Mouse (Mus musculus) kidney, embryonic 15.5 days (tissue): Measurements from ENCODE around the gene Tenm1. TPM values are rescaled to one million over a fixed set of nuclear protein-coding genes. Genes with fewer than 3 reads are reported as not detected.
A peak's percentile ranks its signal among the peaks of the same experiment; 100 is the strongest.

Experiments used
- ATAC-seq: fragments of 200-750 bp; cut with Nextera tagmentation; replicated peaks from 2 replicates; pipeline ENCODE4 v1.8.0; 2017; ENCODE audit warnings: moderate TSS enrichment; ENCODE audit not compliant: low FRiP score
- H3K27ac ChIP-seq: fragments of 300-500 bp; sonication (generic); 2 replicates; pipeline ENCODE4 v1.5.1; 2015; ENCODE audit warnings: mild to moderate bottlenecking, inconsistent platforms
- H3K27me3 ChIP-seq: fragments of 300-500 bp; sonication (generic); 2 replicates; pipeline ENCODE4 v1.6.1; 2015; ENCODE audit warnings: inconsistent platforms
- H3K36me3 ChIP-seq: fragments of 300-500 bp; sonication (generic); 2 replicates; pipeline ENCODE4 v1.6.1; 2015; ENCODE audit warnings: inconsistent platforms
- H3K4me1 ChIP-seq: fragments of 300-500 bp; sonication (generic); 2 replicates; pipeline ENCODE4 v1.6.1; 2015; ENCODE audit warnings: inconsistent platforms
- H3K4me2 ChIP-seq: fragments of 300-500 bp; sonication (generic); 2 replicates; pipeline ENCODE4 v1.6.1; 2015; ENCODE audit warnings: moderate library complexity, mild to moderate bottlenecking, inconsistent platforms
- H3K4me3 ChIP-seq: fragments of 300-500 bp; sonication (generic); replicated peaks from 2 replicates; pipeline ENCODE4 v1.5.1; 2015; ENCODE audit warnings: mild to moderate bottlenecking, inconsistent platforms
- H3K9ac ChIP-seq: fragments of 300-500 bp; sonication (generic); 2 replicates; pipeline ENCODE4 v1.6.1; 2015; ENCODE audit warnings: mild to moderate bottlenecking, inconsistent platforms
- H3K9me3 ChIP-seq: fragments of 300-500 bp; sonication (generic); replicated peaks from 2 replicates; pipeline ENCODE4 v1.6.1; 2016; ENCODE audit warnings: inconsistent platforms
- WGBS: fragments of 180-500 bp; shearing (Covaris S2); methylation state at CpG from one replicate; pipeline ENCODE4 v1.1.7; 2015; ENCODE audit warnings: mixed read lengths; 5-methylcytosine and 5-hydroxymethylcytosine counted together
- polyA plus RNA-seq: library from polyadenylated mRNA; unstranded; fragments of >200 nt; fragmentation: Nextera tagmentation; extraction: Ambion mirVana; gene quantifications from 2 replicates; pipeline ENCODE4 v1.2.1, GENCODE M21; 2015

Gene Tenm1
- polyA plus RNA-seq: 0.74 and 0.75 TPM in 2 replicates

DNA sequence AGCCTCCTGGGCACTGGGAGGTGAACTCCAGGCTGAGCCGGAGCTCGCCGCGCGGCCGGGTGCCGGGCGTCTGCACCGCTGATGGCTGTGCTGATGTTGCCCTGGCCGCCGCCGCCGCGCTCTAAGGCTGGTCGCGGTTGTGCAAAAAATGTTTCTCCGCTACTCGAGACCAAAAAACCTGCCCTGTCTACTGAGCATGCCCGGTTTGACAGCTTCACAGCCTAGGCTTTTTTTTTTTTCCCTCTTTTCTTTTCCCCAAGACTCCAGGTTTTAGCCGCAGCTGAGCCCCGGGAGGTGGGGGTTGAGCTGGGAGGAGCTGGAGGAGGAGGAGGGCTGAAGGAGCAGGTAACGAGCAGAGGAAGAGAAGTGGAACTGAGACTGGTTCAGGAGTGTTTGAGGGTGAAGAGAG lies at the start of gene Tenm1:
TSS of gene Tenm1 (minus strand) at position 272 of the 409 bp plus-strand sequence.
- peaks cover 23% of the 10 kb centered on the region for H3K27me3 ChIP-seq
- H3K4me2 ChIP-seq: peak within 1 kb of the TSS; percentile 65
- H3K27ac ChIP-seq: no peak within 1 kb of the TSS
- H3K9ac ChIP-seq: no peak within 1 kb of the TSS
- H3K4me1 ChIP-seq: no peaks in the 10 kb centered on the region
- H3K36me3 ChIP-seq: no peaks in the 10 kb centered on the region
- 17% methylated on average over 22 of the region's 22 CpGs for WGBS
- H3K4me3 ChIP-seq: peak within 1 kb of the TSS; percentile 38
- peak; percentile 87 for ATAC-seq
- H3K9me3 ChIP-seq: no peaks in the 10 kb centered on the region

DNA sequence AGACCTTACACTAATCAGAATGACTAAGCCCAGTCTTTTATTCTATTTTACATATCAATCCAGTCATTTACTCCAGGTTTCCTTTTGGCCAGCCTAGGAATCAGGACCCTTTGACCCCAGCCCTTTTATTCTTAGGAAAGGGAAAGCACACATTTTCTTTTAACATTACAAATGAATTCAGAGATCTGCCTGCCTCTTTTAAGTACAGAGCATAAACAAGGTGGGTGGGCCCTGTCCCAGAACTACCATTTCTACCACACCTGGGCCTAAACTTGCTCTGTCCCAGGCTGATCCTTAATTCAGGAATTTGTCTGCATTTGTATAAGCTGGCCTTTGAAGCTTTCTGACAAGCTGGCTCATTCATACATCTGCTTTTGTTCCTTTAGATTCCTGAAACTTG lies 38.4 kb upstream of the Tenm1 start:
- H3K9me3 ChIP-seq: no peaks in the 10 kb centered on the region
- H3K4me3 ChIP-seq: no peak overlapping the region
- no peak overlapping the region for H3K9ac ChIP-seq
- ATAC-seq: no peak
- no peaks in the 10 kb centered on the region for H3K36me3 ChIP-seq
- H3K27ac ChIP-seq: no peak overlapping the region
- H3K4me1 ChIP-seq: no peaks in the 10 kb centered on the region
- no peak overlapping the region for H3K4me2 ChIP-seq
- H3K27me3 ChIP-seq: no peaks in the 10 kb centered on the region

DNA sequence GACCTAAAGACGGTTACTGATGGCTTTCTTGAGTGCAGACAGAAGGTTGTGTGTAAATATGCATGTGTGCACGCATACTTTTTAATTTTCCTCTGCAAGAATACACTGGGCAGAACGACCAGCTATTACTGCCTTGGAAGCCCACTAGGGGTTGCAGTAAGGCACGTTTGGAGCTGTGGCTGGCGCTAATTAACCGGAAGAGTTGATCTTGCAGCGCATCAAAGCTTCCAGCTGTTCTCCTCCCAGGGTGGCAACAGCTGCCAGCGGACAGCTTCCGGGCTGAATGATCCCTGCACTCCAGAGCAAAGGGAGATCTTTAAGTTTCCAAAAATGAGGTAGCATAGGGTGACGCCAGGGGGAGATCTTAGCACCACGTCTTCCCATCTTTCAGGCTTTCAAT lies 1.7 kb upstream of the Tenm1 start:
- Histone ChIP-seq H3K9ac (no peak overlapping the region), H3K4me1 (no peaks in the 10 kb centered on the region), H3K27ac (no peak overlapping the region), H3K9me3 (no peaks in the 10 kb centered on the region), H3K27me3 (peaks cover 23% of the 10 kb centered on the region), H3K4me2 (peak overlapping the region; percentile 65), H3K4me3 (peak overlapping the region; percentile 38), H3K36me3 (no peaks in the 10 kb centered on the region)
- ATAC-seq: 0 out of 2 replicates have a peak, but pooled peaks have one; percentile 52
- WGBS: 10% methylated on average over 11 of the region's 11 CpGs

DNA sequence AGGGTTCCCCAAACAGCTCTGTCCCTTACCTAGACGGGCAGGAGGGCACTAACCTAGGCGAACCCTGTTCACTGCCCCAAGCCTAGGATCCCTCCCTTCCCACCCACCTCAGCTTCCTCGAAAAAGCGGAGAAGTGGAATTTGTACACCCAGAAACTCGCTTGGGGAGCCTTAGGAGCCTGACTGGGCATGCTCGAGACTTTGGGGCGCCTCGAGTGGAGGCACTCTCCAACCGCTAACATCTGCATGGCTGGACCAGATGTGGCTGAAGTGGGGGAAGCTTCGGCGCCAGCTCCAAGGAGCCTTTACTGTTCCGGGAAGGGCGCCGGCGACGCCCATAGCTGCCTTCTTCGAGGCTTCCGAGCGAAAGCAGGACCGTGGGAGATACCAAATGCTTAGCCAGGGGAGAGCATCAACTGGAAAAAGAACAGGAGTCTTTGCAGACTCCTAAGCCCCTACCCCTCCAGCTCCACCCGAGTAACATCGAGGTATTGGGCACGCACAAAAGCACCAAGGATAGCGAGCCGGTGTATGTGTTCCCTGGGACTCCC lies 1.1 kb upstream of the Tenm1 start:
- Histone ChIP-seq H3K9me3 (no peaks in the 10 kb centered on the region), H3K27ac (no peak overlapping the region), H3K4me1 (no peaks in the 10 kb centered on the region), H3K4me2 (peak overlapping the region; percentile 65), H3K4me3 (peak overlapping the region; percentile 38), H3K27me3 (peaks cover 23% of the 10 kb centered on the region), H3K9ac (no peak overlapping the region), H3K36me3 (no peaks in the 10 kb centered on the region)
- ATAC-seq: 0 out of 2 replicates have a peak, but pooled peaks have one; percentile 6
- WGBS: 19% methylated on average over 25 of the region's 25 CpGs

DNA sequence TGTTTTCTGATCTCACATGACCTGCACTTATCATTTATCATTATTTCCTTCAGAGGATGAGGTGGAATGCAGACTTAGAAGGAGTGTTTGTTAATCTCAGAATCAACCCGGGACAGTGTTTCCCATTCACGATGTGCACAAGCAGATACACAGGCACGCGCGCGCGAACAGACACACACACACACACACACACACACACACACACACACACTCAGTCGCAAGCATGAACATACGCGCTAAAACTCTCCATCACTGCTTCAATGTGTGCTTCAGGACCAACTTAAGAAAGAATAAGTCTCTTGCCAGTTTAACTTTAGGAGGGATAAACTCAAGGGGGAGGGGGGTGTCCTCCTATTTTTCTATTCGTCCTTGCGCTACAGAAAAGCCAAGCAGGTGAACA lies 411 bp upstream of the Tenm1 start:
- peak overlapping the region; percentile 38 for H3K4me3 ChIP-seq
- ATAC-seq: no peak

DNA sequence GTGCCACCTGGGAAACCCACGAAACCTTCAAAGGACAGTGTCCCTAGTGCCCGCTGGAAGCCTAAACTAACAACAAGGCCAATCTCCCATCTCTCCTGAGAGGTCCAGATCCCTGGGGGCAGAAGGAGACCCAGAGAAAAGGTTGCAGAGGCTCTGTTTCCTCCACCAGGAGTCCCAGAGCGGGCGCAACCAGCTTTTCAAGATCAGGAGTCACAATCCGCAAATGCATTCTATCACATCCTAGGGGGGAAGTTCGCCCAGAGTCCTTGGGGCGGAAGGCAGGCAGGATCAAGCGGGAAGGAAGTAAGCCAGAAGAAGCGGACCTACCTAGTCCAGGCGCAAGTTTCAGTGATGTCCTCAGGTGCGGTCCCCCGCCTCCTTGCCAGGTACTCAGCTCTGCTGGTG lies 963 bp downstream of the Tenm1 start:
- Histone ChIP-seq H3K9ac (no peak overlapping the region), H3K4me3 (peak overlapping the region; percentile 38), H3K9me3 (no peaks in the 10 kb centered on the region), H3K36me3 (no peaks in the 10 kb centered on the region), H3K4me2 (peak overlapping the region; percentile 65), H3K27me3 (peaks cover 23% of the 10 kb centered on the region), H3K4me1 (no peaks in the 10 kb centered on the region), H3K27ac (no peak overlapping the region)
- 30% methylated on average over 12 of the region's 12 CpGs for WGBS
- ATAC-seq: no peak

More for the DNA sequence above, 411 bp upstream of the Tenm1 start:
- Histone ChIP-seq H3K4me2 (peak overlapping the region; percentile 65), H3K4me1 (no peaks in the 10 kb centered on the region), H3K9me3 (no peaks in the 10 kb centered on the region), H3K9ac (no peak overlapping the region), H3K27ac (no peak overlapping the region), H3K36me3 (no peaks in the 10 kb centered on the region), H3K27me3 (peaks cover 23% of the 10 kb centered on the region)
- 20% methylated on average over 12 of the region's 12 CpGs for WGBS

DNA sequence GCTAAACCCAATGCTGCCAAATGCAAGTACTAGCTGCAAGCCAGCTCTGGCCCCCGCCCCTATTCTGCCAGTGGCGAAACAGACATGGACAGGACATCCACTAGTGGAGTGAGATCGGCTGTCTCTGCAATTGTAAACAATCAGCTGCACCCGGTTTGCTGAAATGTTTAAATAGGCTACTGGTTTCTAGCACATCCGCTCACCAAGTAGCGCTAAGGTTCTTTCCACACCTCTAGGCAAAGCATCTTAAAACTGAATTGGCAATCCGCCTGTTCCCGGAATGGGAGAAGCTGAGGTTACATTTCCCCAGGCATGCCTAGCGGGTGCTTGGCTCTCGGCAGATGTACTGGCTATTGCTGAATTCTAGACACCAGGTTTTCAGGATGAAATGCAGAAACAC lies 1.8 kb downstream of the Tenm1 start:
- 19% methylated on average over 10 of the region's 10 CpGs for WGBS
- Histone ChIP-seq H3K9me3 (no peaks in the 10 kb centered on the region), H3K27ac (no peak overlapping the region), H3K27me3 (peaks cover 23% of the 10 kb centered on the region), H3K36me3 (no peaks in the 10 kb centered on the region), H3K4me3 (no peak overlapping the region), H3K9ac (no peak overlapping the region), H3K4me2 (peak overlapping the region; percentile 65), H3K4me1 (no peaks in the 10 kb centered on the region)
- ATAC-seq: no peak

DNA sequence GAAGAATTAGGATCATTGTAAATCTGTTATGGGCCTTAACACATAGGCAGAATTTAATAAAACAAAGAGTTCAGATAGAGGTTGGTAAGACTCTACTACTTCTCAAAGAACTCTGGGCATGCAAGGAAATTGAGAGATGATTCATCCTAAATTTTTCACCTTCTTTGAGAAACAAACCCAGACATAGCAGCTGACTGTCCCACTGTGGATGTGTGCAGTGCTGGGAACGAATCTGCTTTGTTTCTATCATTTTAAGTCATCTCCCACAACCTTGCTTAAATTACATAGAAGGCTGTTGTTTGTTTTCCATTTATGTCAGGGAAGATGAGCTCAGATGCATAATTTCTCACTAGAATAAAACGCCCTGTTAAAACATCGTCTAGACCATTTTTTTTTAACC lies 31.0 kb downstream of the Tenm1 start:
- Histone ChIP-seq H3K27ac (no peak overlapping the region), H3K4me3 (no peak overlapping the region), H3K9me3 (no peaks in the 10 kb centered on the region), H3K27me3 (no peaks in the 10 kb centered on the region), H3K4me1 (no peaks in the 10 kb centered on the region), H3K4me2 (no peak overlapping the region), H3K9ac (no peak overlapping the region), H3K36me3 (no peaks in the 10 kb centered on the region)
- ATAC-seq: no peak
- 74% methylated on average over 3 of the region's 3 CpGs for WGBS

DNA sequence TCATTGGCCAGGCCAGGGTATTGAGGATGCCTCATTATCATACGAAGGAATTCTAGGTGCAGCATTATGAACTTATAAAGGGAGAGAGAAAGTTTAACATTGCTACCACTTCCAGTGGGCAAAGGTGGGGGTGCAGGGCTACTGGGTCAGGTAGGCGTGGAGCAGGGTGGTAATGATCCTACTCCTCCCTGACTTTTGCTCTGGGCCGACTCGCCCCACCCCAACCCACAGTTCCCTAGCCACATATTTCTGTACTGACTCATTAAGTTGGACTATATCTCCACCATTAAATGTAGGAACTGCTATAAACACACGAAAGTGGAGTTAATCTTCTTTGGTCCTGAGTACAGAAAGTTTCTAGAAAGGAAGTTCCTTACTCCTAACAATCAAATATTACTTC lies 40.8 kb downstream of the Tenm1 start:
- Histone ChIP-seq H3K27me3 (no peaks in the 10 kb centered on the region), H3K27ac (no peak overlapping the region), H3K9me3 (no peaks in the 10 kb centered on the region), H3K4me1 (no peaks in the 10 kb centered on the region), H3K4me2 (no peak overlapping the region), H3K4me3 (no peak overlapping the region), H3K36me3 (no peaks in the 10 kb centered on the region), H3K9ac (no peak overlapping the region)
- WGBS: 78% methylated on average over 5 of the region's 5 CpGs
- ATAC-seq: no peak

DNA sequence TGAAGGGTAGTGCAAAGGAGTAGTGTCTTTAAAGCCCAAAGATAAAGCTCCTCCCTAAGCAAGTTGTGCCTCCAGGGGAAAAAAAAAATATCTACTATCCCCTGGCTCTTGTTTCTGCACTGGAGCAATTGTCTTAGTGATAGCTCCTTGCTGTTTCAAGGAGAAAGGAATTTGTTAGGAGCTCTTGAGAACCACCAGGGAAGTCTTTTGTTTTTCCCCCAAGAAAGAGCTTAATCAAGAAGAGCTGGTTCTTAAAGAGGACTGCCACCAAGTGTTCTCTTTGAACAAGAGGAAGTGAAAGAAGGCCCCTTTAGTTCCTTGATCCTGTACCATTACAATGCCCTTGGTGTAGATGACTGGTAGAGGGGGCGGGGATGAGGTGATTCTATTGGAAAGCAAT lies 56.4 kb downstream of the Tenm1 start:
- Histone ChIP-seq H3K9me3 (no peaks in the 10 kb centered on the region), H3K4me1 (no peaks in the 10 kb centered on the region), H3K4me2 (no peak overlapping the region), H3K9ac (no peak overlapping the region), H3K36me3 (no peaks in the 10 kb centered on the region), H3K27me3 (no peaks in the 10 kb centered on the region), H3K4me3 (no peak overlapping the region), H3K27ac (no peak overlapping the region)
- 68% methylated on average over 1 of the region's 1 CpGs for WGBS
- no peak for ATAC-seq

DNA sequence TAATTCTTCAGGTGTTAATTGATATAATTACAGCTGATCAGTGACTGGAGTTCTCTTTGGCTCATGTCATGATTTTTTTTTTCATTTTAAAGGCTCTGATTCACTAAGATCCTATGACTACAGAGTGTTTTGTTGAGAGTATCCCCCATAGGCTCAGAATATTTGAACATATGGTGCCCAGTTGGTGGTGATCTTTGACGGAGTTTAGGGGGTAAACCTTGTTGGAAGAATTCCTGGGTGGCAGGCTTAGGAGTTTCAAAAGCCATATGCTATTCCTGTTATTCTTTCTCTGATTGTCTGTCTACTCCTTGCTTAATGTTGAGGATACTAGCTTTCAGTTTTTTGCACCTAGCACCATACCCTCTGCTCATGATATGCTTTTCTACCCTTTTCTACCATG lies 109.6 kb downstream of the Tenm1 start:
- 80% methylated on average over 1 of the region's 1 CpGs for WGBS

DNA sequence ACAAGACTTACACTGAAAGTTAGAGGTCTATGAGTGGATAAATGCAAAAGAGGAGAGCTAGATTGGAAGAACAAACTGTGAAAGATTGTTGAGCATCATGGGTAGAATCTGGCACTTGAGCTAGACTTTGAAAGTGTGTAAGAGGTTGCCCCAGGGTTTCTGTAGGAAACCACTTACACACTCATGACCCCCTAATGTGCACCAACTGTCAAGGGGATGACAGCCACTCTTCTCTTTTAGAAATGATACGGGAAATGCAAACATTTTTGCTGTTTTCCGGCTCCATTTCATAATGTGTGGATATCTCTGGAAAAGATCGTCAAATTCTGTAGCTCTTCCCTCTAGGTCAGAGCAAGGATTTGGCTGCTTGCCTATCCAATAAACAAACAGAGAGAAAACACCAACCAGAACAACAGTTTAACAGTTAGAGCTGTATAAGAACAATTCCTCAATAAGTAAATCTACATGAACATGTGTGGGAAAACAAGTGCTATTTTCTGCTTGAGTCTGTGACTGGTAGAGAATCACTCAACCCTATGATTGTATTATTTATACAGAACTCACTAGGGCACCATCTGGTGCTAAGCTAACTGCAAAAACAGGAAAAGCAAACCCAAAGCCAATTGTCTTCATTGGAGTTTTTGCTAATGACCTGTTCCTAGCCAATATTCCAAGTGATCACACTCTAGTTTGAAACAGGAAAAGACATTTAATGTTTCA lies 111.0 kb downstream of the Tenm1 start:
- Histone ChIP-seq H3K36me3 (no peaks in the 10 kb centered on the region), H3K4me1 (no peaks in the 10 kb centered on the region), H3K4me3 (no peak overlapping the region), H3K27me3 (no peaks in the 10 kb centered on the region), H3K4me2 (no peak overlapping the region), H3K9me3 (no peaks in the 10 kb centered on the region), H3K27ac (no peak overlapping the region), H3K9ac (no peak overlapping the region)
- 83% methylated on average over 3 of the region's 3 CpGs for WGBS
- no peak for ATAC-seq

More for the DNA sequence above, 109.6 kb downstream of the Tenm1 start:
- no peaks in the 10 kb centered on the region for H3K27me3 ChIP-seq
- no peak for ATAC-seq
- no peaks in the 10 kb centered on the region for H3K36me3 ChIP-seq
- no peaks in the 10 kb centered on the region for H3K4me1 ChIP-seq
- H3K9me3 ChIP-seq: no peaks in the 10 kb centered on the region
- H3K27ac ChIP-seq: no peak overlapping the region
- H3K4me2 ChIP-seq: no peak overlapping the region
- H3K9ac ChIP-seq: no peak overlapping the region
- H3K4me3 ChIP-seq: no peak overlapping the region
